Mouse (Mus musculus) leukemia stem cell, adult 10-12 weeks (primary cell): ENCODE measurements around the gene Vmn1r103. TPM values are rescaled to one million over a fixed set of nuclear protein-coding genes. Genes with fewer than 3 reads are reported as not detected.

Source experiments
- polyA plus RNA-seq: library from polyadenylated mRNA; stranded (reverse); fragments of >175 nt; gene quantifications from 2 replicates; pipeline ENCODE4 v1.2.3, GENCODE M21; 2012; ENCODE audit warnings: low replicate concordance

The Vmn1r103 gene
- polyA plus RNA-seq: not detected in 2 replicates

DNA sequence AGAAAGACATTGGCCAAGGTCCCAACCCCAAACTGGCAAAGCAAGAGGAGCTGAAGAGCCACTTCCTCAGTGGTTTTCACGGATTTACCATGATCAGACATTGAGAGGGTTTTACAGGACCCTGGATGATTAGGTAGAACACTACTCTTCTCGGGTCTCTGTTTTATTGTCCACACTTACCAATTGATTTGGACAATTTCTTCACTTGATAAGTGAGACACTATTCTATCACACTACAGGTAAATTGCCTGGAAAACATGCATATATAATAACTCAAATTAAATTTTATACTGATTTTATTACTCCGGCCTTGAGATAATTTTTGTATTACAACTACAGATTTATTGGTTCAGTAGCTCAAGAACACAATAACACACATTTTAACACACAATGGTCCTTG lies at the start of gene Vmn1r103:
Gene Vmn1r103, minus strand, starts transcription at position 101 of the 400 bp plus-strand sequence.

DNA sequence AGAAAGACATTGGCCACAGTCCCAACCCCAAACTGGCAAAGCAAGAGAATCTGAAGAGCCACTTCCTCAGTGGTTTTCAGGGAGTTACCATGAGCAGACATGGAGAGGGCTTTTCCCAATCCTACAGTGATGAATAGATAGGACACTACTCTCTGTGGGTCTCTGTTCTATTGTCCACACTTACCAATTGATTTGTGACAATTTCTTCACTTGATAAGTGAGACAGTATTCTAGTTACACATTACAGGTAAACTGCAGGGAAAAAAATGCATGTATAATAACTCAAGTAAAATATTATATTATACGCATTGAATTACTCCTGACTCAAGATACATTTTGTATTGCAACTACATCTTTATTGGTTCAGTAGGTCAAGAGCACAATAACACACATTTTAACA lies 35.3 kb upstream of the Vmn1r103 start, which contains the start of gene Gm5726:
Gene Gm5726, minus strand, starts transcription at position 101 of the 400 bp plus-strand sequence.

DNA sequence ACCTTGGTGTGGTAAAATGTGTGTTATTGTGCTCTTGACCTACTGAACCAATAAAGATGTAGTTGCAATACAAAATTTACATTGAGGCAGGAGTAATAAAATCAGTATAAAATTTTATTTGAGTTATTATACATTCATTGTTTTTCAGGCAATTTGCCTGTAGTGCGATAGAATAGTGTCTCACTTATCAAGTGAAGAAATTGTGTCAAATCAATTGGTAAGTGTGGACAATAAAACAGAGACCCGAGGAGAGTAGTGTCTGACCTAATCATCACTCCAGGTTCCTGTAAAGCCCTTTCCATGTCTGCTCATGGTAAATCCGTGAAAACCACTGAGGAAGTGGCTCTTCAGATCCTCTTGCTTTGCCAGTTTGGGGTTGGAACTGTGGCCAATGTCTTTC lies 23.2 kb upstream of the Vmn1r103 start, which contains the start of gene Vmn1r104:
Gene Vmn1r104, plus strand, starts transcription at position 301 of the 400 bp plus-strand sequence.

DNA sequence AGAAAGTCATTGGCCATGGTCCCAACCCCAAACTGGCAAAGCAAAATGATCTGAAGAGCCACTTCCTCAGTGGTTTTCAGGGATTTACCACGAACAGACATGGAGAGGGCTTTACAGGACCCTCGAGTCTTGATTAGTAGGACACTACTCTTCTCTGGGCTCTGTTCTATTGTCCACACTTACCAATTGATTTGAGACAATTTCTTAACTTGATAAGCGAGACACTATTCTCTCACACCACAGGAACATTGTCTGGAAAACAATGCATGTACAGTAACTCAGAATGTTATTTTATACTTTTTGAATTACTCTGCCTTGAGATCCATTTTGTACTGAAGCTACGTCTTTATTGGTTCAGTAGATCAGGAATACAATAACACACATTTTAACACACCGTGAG lies 35.5 kb downstream of the Vmn1r103 start, which contains the start of gene Gm10670:
Gene Gm10670, minus strand, starts transcription at position 101 of the 400 bp plus-strand sequence.

Other genes starting within 250 kb of the Vmn1r103 start
- not detected in 2 replicates for gene Gm5890, start 247.7 kb downstream of the Vmn1r103 start, polyA plus RNA-seq
- gene Gm4133, start 176.5 kb downstream of the Vmn1r103 start, polyA plus RNA-seq: not detected in 2 replicates
- gene Gm5728, start 135.1 kb downstream of the Vmn1r103 start, polyA plus RNA-seq: not detected in 2 replicates
- not detected in 2 replicates for gene Vmn1r100, start 92.6 kb downstream of the Vmn1r103 start, polyA plus RNA-seq
- gene Vmn1r101, start 67.9 kb downstream of the Vmn1r103 start, polyA plus RNA-seq: not detected in 2 replicates
- not detected in 2 replicates for gene Gm10670, start 35.6 kb downstream of the Vmn1r103 start, polyA plus RNA-seq
- not detected in 2 replicates for gene Vmn1r104, start 23.3 kb upstream of the Vmn1r103 start, polyA plus RNA-seq
- gene Gm5726, start 35.2 kb upstream of the Vmn1r103 start, polyA plus RNA-seq: not detected in 2 replicates
- not detected in 2 replicates for gene Gm4141, start 65.7 kb upstream of the Vmn1r103 start, polyA plus RNA-seq
- gene Gm4513, start 88.5 kb upstream of the Vmn1r103 start, polyA plus RNA-seq: not detected in 2 replicates
- gene Vmn1r107, start 158.4 kb upstream of the Vmn1r103 start, polyA plus RNA-seq: not detected in 2 replicates
- not detected in 2 replicates for gene Vmn1r111, start 192.7 kb upstream of the Vmn1r103 start, polyA plus RNA-seq
- gene Gm10668, start 220.1 kb upstream of the Vmn1r103 start, polyA plus RNA-seq: not detected in 2 replicates